Mouse (Mus musculus) cerebellum, adult 2 months (tissue): ENCODE measurements at regions not wholly inside any gene's neighbourhood (a gene's known extent, or its start where the extent isn't known, plus 50 kb on each side); places are given as distances from the start of the nearest gene placed in this dataset.

Experiments used
- CTCF ChIP-seq: fragments of 200-500 bp; IDR thresholded peaks from 2 replicates; pipeline ENCODE4 v1.5.1; 2011; ENCODE audit warnings: low read depth, mild to moderate bottlenecking, control low read depth, low read length, moderate library complexity, borderline replicate concordance; ENCODE audit not compliant: insufficient read depth
- POLR2A ChIP-seq: fragments of 200-500 bp; IDR thresholded peaks from 2 replicates; pipeline ENCODE4 v1.6.1; 2011; ENCODE audit warnings: low read length, control low read depth, borderline replicate concordance; ENCODE audit not compliant: insufficient read depth

- TF ChIP-seq CTCF (no peak), POLR2A (no peak)
Observed at GRCm38 (mm10) chr9:90884467-90884866, 477.7 kb upstream of the Zic4 start.
